Mouse (Mus musculus) ES-Bruce4 (cell line): ENCODE results near the gene Bmp3. TPM values are rescaled to one million over a fixed set of nuclear protein-coding genes. Genes with fewer than 3 reads are reported as not detected.

Experiments used
- H3K27ac ChIP-seq: 2 replicates; pipeline ENCODE4 v1.5.1; 2012; ENCODE audit warnings: low read length, inconsistent platforms; ENCODE audit not compliant: insufficient read depth
- H3K27me3 ChIP-seq: 2 replicates; pipeline ENCODE4 v1.6.1; 2012; ENCODE audit warnings: mild to moderate bottlenecking, low read length, inconsistent platforms; ENCODE audit not compliant: control insufficient read depth, poor library complexity, insufficient read depth, severe bottlenecking
- H3K36me3 ChIP-seq: 2 replicates; pipeline ENCODE4 v1.6.1; 2012; ENCODE audit warnings: inconsistent platforms, mild to moderate bottlenecking, low read length, moderate library complexity; ENCODE audit not compliant: control insufficient read depth, poor library complexity, insufficient read depth, severe bottlenecking
- H3K4me1 ChIP-seq: one replicate; pipeline ENCODE4 v1.8.1; 2011; ENCODE audit warnings: low read length; ENCODE audit not compliant: control insufficient read depth, insufficient read depth
- H3K4me3 ChIP-seq: 2 replicates; pipeline ENCODE4 v1.5.1; 2011; ENCODE audit warnings: low read depth, mild to moderate bottlenecking, low read length
- H3K9ac ChIP-seq: 2 replicates; pipeline ENCODE4 v1.6.1; 2012; ENCODE audit warnings: low read depth, mild to moderate bottlenecking, inconsistent platforms; ENCODE audit not compliant: poor library complexity, severe bottlenecking
- H3K9me3 ChIP-seq: replicated peaks from 2 replicates; pipeline ENCODE4 v1.6.1; 2012; ENCODE audit warnings: mild to moderate bottlenecking, low read length, inconsistent platforms; ENCODE audit not compliant: control insufficient read depth, poor library complexity, insufficient read depth, severe bottlenecking
- CTCF ChIP-seq: IDR thresholded peaks from one replicate; pipeline ENCODE4 v1.8.1; 2011; ENCODE audit warnings: low read depth, low read length
- EP300 ChIP-seq: IDR thresholded peaks from 2 replicates; pipeline ENCODE4 v1.6.1; 2011; ENCODE audit warnings: low read depth, low read length; ENCODE audit not compliant: insufficient read depth
- POLR2A ChIP-seq: IDR thresholded peaks from one replicate; pipeline ENCODE4 v1.8.1; 2011; ENCODE audit warnings: low read length; ENCODE audit not compliant: insufficient read depth
- polyA plus RNA-seq: library from polyadenylated mRNA; stranded (reverse); fragments of >200 nt; gene quantifications from 2 replicates; pipeline ENCODE4 v1.2.4, GENCODE M21; 2011; ENCODE audit warnings: low read depth; ENCODE audit not compliant: missing spikeins, insufficient read depth, insufficient read length

The Bmp3 gene
- polyA plus RNA-seq, 1 experiment, result 0.66 TPM

DNA sequence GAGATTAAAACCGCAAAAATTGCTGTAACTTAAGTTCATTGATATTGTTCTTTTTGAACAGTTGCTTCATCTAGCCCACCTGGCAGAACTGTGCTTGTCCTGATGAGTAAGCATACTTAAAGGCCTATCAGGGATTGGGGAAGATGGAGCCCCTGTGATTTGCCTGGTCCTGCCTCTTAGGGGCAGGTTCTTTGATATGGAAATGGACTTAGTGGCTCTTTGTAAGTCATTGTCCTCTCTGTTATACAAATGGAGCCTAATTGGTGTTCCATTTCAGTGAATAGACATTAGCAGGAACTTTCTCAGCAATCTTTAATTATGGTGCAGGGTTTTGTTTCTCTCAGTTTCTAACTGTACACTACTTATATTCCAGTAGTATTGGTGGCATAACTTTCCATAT lies 67.4 kb downstream of the Bmp3 start:
- no peak overlapping the region for H3K27ac ChIP-seq
- TF ChIP-seq EP300 (no peak), POLR2A (no peak), CTCF (no peak)

DNA sequence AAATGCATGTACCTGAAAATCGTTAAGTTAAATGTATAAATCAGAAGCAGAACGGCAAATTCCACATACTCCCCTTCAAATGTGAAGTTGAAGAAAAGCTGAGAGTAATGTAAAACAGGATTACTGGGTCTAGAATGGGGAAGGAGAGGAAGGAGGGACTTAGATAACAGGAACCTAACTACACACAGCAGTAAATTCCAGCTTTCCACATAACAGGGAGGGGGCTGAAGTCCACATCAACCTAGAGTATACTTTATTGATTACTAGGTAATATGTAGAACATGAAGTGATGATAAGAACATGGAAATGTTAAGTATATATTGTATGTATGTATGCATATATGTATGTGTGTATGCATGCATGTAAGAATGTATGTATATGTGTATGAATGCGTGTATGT lies 68.7 kb downstream of the Bmp3 start:
- Histone ChIP-seq H3K4me3 (no peak overlapping the region), H3K9ac (no peak overlapping the region), H3K27ac (no peak overlapping the region), H3K4me1 (peaks cover 2% of the 10 kb centered on the region), H3K9me3 (peaks cover 9% of the 10 kb centered on the region), H3K27me3 (no peaks in the 10 kb centered on the region), H3K36me3 (no peaks in the 10 kb centered on the region)
- TF ChIP-seq EP300, result no peak
- TF ChIP-seq CTCF, result no peak
- TF ChIP-seq POLR2A, result no peak

More for the DNA sequence above, 67.4 kb downstream of the Bmp3 start:
- H3K4me1 ChIP-seq, result peaks cover 2% of the 10 kb centered on the region
- peaks cover 9% of the 10 kb centered on the region for H3K9me3 ChIP-seq
- no peaks in the 10 kb centered on the region for H3K36me3 ChIP-seq
- H3K27me3 ChIP-seq, result no peaks in the 10 kb centered on the region
- H3K9ac ChIP-seq, result no peak overlapping the region
- no peak overlapping the region for H3K4me3 ChIP-seq

Other genes starting within 250 kb of the Bmp3 start
- 0.19 and 0.94 TPM in 2 replicates for gene Prkg2, start 182.9 kb downstream of the Bmp3 start, polyA plus RNA-seq